Mouse (Mus musculus) brain, embryonic 14.5 days (tissue): Measurements from ENCODE around the gene Sncg. TPM values are rescaled to one million over a fixed set of nuclear protein-coding genes. Genes with fewer than 3 reads are reported as not detected.

Experiments
- DNase-seq: peaks from one replicate; pipeline ENCODE4 v3.0.0-alpha.2; 2011; ENCODE audit warnings: low read depth
- CTCF ChIP-seq: fragments of 200-500 bp; IDR thresholded peaks from 2 replicates; pipeline ENCODE4 v1.5.1; 2012; ENCODE audit warnings: inconsistent platforms, mild to moderate bottlenecking, moderate library complexity, borderline replicate concordance; ENCODE audit not compliant: insufficient read depth, insufficient read length; ENCODE audit errors: extremely low read depth
- POLR2A ChIP-seq: fragments of 200-500 bp; IDR thresholded peaks from 2 replicates; pipeline ENCODE4 v1.6.1; 2012; ENCODE audit warnings: mild to moderate bottlenecking, inconsistent platforms, borderline replicate concordance; ENCODE audit not compliant: poor library complexity, insufficient read depth, insufficient read length, severe bottlenecking; ENCODE audit errors: extremely low read depth
- polyA plus RNA-seq: library from polyadenylated mRNA; depleted of rRNA; stranded (reverse); fragments of >200 nt; gene quantifications from 2 replicates; pipeline ENCODE4 v1.2.3, GENCODE M21; 2012

Gene Sncg
- polyA plus RNA-seq, 1 experiment, result 103 TPM

GRCm38 (mm10) chr14:34348301-34348700 lies 26.3 kb downstream of the Sncg start:
- no peak for DNase-seq
- no peak for TF ChIP-seq POLR2A
- TF ChIP-seq CTCF, result no peak

- no peak for DNase-seq
- no peak for TF ChIP-seq CTCF
- TF ChIP-seq POLR2A, result no peak
These were observed 27.5 kb downstream of the Sncg start for GRCm38 (mm10) chr14:34347084-34347483.

- no peak for TF ChIP-seq POLR2A
- no peak for TF ChIP-seq CTCF
- DNase-seq, result no peak
These were observed 28.6 kb downstream of the Sncg start for GRCm38 (mm10) chr14:34345771-34346566.

- no peak for DNase-seq
- TF ChIP-seq CTCF, result no peak
These were observed 30.2 kb downstream of the Sncg start for GRCm38 (mm10) chr14:34344361-34344760.

GRCm38 (mm10) chr14:34343078-34343477 lies 31.5 kb downstream of the Sncg start:
- DNase-seq, result no peak
- no peak for TF ChIP-seq POLR2A
- TF ChIP-seq CTCF, result no peak

- no peak for TF ChIP-seq POLR2A
- TF ChIP-seq CTCF, result no peak
- DNase-seq, result no peak
These were observed 32.6 kb downstream of the Sncg start for GRCm38 (mm10) chr14:34341993-34342392.

- no peak for TF ChIP-seq POLR2A
- DNase-seq, result peak; percentile 48
These were observed 35.1 kb downstream of the Sncg start for GRCm38 (mm10) chr14:34339446-34339845.

GRCm38 (mm10) chr14:34332476-34332875 lies 42.1 kb downstream of the Sncg start:
- peak; percentile 84 for DNase-seq
- no peak for TF ChIP-seq POLR2A
- no peak for TF ChIP-seq CTCF

- DNase-seq, result peak; percentile 88
- TF ChIP-seq CTCF (no peak), POLR2A (no peak)
These were observed 42.7 kb downstream of the Sncg start for GRCm38 (mm10) chr14:34331886-34332285.

GRCm38 (mm10) chr14:34330657-34331158 lies 43.9 kb downstream of the Sncg start:
- no peak for TF ChIP-seq CTCF
- TF ChIP-seq POLR2A, result no peak
- DNase-seq, result peak; percentile 71

- DNase-seq, result no peak
These were observed 47.0 kb downstream of the Sncg start for GRCm38 (mm10) chr14:34327618-34328017.

GRCm38 (mm10) chr14:34326606-34327005 lies 48.0 kb downstream of the Sncg start:
- TF ChIP-seq CTCF (no peak), POLR2A (no peak)
- no peak for DNase-seq

More at GRCm38 (mm10) chr14:34327618-34328017, 47.0 kb downstream of the Sncg start:
- TF ChIP-seq POLR2A, result no peak
- no peak for TF ChIP-seq CTCF
